Mouse (Mus musculus) adrenal gland, postnatal 14 days (tissue): ENCODE measurements around the gene Olfr992. TPM values are rescaled to one million over a fixed set of nuclear protein-coding genes. Genes with fewer than 3 reads are reported as not detected.
"Not testable (repeated sequence)": the region's sequence is repeated elsewhere in the genome, so short reads cannot be mapped to it uniquely, and the experiment has no call there.

Experiments
- DNase-seq: peaks from one replicate; pipeline ENCODE4 v3.0.0; 2021; ENCODE audit warnings: mixed read lengths
- long read RNA-seq, 2 experiments: library from polyadenylated mRNA; stranded (forward); transcript quantifications; one replicate each; pipeline ENCODE4 v2.0.0; 2021
- total RNA-seq: library from RNA; stranded (reverse); gene quantifications from 2 replicates; pipeline ENCODE4 v1.2.3, GENCODE M21; 2021

Olfr992 gene
- total RNA-seq, result not detected in 2 replicates
- long read RNA-seq, experiment 1, result 0 reads
- long read RNA-seq, experiment 2, result 0 reads

- no peak for DNase-seq
Observed at GRCm38 (mm10) chr2:85409369-85409768, at the start of gene Olfr992. Gene Olfr992, minus strand, starts transcription at chr2:85409469.

GRCm38 (mm10) chr2:85443539-85443938 is 34.3 kb upstream of the Olfr992 start, which contains the start of gene Olfr995:
Gene Olfr995, minus strand, starts transcription at chr2:85443639.
- no peak for DNase-seq

- DNase-seq, result no peak
Observed at GRCm38 (mm10) chr2:85442546-85442945, 33.3 kb upstream of the Olfr992 start.

GRCm38 (mm10) chr2:85436351-85436750 is 27.1 kb upstream of the Olfr992 start, which contains the start of gene Olfr994:
Gene Olfr994, minus strand, starts transcription at chr2:85436451.
- DNase-seq, result no peak

- no peak for DNase-seq
Observed at GRCm38 (mm10) chr2:85425893-85426292, 16.6 kb upstream of the Olfr992 start.

- DNase-seq, result no peak
Observed at GRCm38 (mm10) chr2:85414777-85415176, 5.5 kb upstream of the Olfr992 start, which contains the start of gene Olfr993. Gene Olfr993, minus strand, starts transcription at chr2:85414877.

GRCm38 (mm10) chr2:85363127-85363526 is 46.1 kb downstream of the Olfr992 start, which contains the start of gene Olfr988:
Gene Olfr988, minus strand, starts transcription at chr2:85363227.
- DNase-seq, result not testable (repeated sequence)

Other genes starting within 250 kb of the Olfr992 start
- gene Lrrc55, start 212.3 kb downstream of the Olfr992 start, total RNA-seq, result 17.5 and 21.2 TPM in 2 replicates
- gene Olfr987, start 70.2 kb downstream of the Olfr992 start, total RNA-seq, result not detected in 2 replicates
- not detected in 2 replicates for gene Olfr988, start 46.2 kb downstream of the Olfr992 start, total RNA-seq
- gene Olfr993, start 5.4 kb upstream of the Olfr992 start, total RNA-seq, result not detected in 2 replicates
- gene Olfr994, start 27.0 kb upstream of the Olfr992 start, total RNA-seq, result not detected in 2 replicates
- gene Olfr995, start 34.2 kb upstream of the Olfr992 start, total RNA-seq, result not detected in 2 replicates
- gene 4833423E24Rik, start 109.6 kb upstream of the Olfr992 start, total RNA-seq, result 0.22 TPM in 1 of 2 replicates, not detected in the other
- gene Olfr996, start 169.7 kb upstream of the Olfr992 start, total RNA-seq, result not detected in 2 replicates
- not detected in 2 replicates for gene Olfr998, start 179.5 kb upstream of the Olfr992 start, total RNA-seq
- gene Olfr1000, start 202.4 kb upstream of the Olfr992 start, total RNA-seq, result not detected in 2 replicates
- not detected in 2 replicates for gene Olfr1002, start 241.2 kb upstream of the Olfr992 start, total RNA-seq